Mouse (Mus musculus): ENCODE results near the gene Smo. TPM values are rescaled to one million over a fixed set of nuclear protein-coding genes. Genes with fewer than 3 reads are reported as not detected.
"Not testable (repeated sequence)": the region's sequence is repeated elsewhere in the genome, so short reads cannot be mapped to it uniquely, and the experiment has no call there.

Smo gene
- total and polyA plus RNA-seq, 3 experiments = 41.3 to 72.3 (median 46.1) TPM

DNA sequence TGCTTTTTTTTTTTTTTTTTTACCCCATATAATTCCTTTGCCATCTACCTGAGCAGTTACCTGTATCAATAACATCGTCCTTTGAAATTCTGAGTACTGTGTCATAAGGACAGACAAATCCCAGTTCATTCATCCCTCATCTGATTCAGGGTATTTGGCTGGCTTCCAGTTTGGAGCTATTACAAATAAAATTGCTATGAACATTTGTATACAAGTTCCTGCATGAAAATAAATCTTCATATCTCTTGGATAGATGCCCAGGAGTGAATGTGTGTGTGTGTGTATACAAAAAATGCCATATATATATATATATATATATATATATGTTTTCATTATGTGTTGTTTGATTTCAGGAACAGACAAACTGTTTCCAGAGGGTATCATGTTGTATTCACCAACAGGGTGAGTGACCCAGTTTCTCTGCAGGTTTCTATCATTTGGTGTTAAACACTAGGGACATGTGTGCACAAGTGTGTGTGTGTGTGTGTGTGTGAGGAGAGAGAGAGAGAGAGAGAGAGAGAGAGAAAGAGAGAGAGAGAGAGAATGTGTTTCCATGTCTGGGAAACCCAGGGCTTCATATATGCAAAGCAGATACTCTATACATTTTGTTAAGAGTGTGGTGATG lies 8.6 kb upstream of the Smo start:
- DNase-seq = no peak

DNA sequence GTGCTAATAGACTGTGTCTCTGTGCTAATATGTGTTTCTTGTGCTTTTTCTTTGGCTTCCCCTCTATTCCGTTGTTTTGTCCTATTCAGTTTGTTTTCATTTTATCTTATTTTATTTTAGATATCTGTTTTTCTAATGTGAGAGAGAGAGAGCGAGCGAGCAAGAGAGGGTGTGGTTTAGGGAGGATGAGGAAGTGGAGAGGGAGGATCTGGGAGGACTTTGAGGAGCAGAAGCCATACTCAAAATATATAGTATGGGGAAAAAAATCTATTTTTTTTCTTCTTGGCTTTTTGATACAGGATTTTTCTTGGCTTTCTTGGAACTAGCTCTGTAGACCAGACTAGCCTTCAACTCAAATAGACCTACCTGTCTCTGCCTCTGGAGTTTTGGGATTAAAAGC lies 7.3 kb upstream of the Smo start:
- no peak for DNase-seq

DNA sequence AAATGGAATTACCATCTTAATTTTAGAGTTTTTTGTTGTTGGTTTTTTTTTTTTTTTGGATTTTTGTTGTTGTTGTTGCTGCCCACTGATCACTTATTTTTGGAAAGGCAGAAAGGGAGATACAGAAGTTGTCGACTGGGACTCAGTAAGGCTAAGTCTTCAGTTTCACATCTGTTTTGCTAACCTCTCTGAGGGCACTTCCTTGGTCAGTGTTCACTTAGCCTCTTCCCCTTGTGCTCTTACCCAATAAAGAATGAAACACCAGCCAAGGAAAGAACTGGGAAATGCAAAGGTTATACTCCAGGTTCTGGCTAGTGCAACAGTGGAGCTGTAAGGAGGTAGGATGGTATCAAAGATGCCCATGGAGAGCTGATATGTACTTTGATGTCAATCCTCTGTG lies 5.8 kb upstream of the Smo start:
- no peak for DNase-seq

DNA sequence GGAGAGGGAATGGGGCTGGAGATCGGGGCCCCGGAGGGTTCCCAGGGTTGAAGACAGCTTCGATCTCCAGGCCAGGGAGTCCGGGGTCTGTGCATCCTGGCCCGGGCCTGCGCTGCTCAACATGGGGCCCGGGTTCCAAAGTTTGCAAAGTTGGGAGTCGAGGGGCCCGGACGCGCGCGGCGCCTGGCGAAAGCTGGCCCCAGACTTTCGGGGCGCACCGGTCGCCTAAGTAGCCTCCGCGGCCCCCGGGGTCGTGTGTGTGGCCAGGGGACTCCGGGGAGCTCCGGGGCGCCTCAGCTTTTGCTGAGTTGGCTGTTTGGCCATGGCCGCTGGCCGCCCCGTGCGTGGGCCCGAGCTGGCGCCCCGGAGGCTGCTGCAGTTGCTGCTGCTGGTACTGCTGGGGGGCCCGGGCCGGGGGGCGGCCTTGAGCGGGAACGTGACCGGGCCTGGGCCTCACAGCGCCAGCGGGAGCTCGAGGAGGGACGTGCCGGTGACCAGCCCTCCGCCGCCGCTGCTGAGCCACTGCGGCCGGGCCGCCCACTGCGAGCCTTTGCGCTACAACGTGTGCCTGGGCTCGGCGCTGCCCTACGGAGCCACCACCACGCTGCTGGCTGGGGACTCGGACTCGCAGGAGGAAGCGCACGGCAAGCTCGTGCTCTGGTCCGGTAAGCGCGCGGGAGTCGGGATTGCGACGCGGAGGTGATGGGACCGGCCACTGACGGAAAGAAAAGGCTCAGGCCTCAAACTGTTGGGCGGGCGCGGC lies 567 bp downstream of the Smo start:
- peak; percentile 81 for DNase-seq

DNA sequence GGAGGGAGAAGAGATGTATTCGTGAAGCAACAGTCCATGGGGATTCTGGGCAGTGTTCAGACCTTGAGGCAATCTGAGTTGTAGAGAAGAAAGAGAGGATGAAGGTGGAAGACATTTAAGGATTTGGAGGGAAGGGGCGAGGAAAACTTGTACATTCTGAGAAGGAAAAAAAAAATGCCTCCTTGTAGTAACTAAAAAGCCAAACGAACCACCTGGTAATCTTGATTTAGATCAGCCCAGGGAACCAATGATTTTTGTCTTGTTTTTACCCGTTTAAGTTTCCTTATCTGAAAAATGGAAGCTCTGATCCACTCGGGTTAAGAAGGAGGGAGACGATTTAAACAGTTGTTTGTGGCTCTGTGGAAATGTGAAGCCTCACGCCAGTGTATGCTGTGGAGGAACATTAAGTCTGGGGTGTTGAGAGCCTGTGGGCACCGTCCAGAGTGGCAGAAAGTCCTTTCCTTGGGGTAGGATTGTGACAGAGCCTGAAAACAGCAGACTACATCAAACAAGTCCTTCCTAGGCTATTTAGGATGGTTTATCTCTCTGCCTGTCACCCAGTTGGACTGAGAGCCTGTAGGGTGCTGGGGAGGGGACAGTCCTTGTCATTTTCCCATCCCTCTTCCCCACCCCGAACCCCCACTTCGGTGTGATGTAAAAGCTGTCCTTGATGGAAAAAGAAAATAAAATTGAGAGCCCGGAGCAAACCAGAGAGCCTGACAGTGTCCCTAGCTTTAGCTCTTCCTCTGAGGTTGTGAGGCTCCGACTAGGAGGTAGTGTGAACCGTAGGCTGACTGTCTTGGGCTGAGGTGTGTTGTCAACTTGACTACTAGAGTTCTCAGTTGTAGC lies 1.5 kb downstream of the Smo start:
- no peak for DNase-seq

DNA sequence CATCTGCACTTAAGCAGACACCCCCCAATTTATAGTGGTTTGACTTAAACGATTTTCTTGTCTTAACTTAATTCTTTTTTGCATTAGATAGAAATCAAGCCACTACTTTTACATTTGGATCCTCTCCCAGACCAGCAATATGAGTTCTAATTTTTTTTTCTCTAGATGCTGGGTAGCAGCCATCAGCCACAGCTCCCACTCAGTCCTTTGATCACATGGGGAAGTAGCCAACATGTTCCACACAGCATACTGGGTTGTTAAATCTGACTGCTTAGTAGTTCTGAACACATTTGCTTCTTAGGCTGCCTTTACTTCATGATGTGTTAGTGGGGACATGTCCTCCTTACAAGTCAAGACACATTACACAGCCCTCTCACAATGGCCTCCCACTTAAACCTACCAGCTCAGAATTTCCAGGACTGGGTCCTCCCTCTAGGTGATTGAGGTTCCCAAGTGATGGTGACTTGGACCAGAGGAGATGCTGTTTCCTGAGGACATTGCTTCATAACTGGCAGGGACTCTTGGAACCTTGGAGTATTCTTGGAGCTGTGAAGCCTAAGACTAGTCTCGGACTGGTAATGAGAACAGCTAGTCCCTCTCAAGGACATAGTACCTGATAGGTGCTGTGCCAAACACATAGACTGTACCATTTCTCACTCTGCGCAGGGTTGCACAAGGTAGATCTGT lies 16.3 kb downstream of the Smo start:
- DNase-seq = no peak

DNA sequence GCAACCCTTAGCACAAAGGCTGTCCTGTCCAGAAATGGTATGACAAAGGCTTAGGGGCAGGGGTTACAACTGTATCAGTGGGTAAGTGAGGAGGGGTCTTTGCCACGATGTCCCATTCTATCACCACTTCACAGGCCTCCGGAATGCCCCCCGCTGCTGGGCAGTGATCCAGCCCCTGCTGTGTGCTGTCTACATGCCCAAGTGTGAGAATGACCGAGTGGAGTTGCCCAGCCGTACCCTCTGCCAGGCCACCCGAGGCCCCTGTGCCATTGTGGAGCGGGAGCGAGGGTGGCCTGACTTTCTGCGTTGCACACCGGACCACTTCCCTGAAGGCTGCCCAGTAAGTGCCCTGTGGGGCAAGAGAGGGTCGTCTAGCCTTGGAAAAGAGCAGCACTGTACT lies 18.0 kb downstream of the Smo start:
- no peak for DNase-seq

DNA sequence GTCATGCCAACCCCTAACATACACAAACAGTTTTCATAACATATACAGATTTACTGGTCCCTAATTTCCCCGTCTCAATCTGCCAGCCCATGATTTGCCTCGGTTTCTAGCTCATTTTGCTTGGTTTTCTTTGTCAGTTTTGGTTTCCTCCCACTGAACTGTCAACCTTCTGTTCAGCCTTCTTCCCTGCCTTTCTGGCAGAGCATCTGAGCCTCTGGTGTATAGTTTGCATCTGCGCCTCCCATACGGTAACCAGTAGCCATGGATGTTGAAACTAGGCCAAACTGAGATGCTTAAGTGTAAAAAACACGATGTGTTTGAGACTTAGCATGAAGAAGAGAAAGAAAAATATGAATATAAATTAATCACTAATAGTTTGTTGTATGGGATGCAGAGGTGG lies 20.7 kb downstream of the Smo start:
- no peak for DNase-seq

DNA sequence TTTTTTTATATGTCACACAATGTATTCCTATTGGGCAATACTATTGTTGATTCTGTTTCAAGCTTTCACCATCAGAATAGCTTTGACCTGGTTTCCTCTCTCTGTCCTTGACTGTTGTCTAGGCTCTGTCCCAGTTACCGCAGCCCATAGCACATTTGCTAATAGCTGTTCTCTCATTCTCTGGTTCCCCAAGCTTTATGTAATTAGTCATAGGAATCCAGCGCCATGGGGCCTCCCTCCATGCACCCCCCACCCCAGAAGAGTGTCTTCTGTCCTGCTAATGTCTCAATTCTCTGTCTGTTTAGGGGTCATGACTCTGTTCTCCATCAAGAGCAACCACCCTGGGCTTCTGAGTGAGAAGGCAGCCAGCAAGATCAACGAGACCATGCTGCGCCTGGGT lies 21.2 kb downstream of the Smo start:
- peak; percentile 56 for DNase-seq

DNA sequence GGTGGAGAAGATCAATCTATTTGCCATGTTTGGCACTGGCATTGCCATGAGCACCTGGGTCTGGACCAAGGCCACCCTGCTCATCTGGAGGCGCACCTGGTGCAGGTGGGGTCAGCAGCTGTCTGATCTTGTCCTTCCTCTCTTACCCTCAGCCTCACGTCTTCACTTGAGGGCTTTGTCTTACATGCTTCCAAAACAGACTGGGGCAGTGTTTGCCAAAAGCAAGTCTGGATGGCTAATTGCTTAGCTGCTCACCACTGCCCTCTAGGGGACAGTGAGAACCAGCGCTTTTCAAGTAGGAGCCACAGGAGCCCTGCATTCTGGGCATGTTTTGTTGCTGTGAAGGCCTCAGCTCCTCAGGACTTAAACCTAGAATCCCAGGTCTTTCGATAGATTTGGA lies 23.1 kb downstream of the Smo start:
- DNase-seq = peak; percentile 72

DNA sequence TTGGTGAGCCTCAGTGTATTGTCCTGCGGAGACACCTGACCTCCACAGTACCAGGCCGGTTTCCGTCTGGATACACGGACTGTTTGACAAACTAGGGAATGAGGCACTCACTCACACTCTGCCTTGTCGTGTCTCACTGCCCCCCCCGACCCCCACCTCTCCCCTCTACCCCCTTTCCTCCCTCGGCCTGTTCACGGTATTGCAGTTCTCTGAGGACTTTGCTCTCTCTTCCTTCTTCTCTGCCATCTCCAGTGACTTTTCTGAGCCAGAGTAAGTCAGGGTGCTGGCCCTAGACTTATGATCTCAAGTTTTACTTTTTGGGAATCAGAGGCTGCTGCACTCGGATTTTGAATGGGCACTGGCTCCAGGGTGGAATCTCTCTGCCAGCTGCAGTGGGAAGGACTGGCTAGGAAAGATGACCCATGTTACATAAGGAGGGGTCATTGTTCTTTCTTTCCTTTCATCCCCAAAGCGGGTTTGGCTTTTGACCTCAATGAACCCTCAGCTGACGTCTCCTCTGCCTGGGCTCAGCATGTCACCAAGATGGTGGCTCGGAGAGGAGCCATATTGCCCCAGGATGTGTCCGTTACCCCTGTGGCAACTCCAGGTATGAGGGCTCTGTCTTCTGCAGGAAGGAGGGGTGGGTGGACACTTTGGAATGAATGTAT lies 23.8 kb downstream of the Smo start:
- no peak for DNase-seq

DNA sequence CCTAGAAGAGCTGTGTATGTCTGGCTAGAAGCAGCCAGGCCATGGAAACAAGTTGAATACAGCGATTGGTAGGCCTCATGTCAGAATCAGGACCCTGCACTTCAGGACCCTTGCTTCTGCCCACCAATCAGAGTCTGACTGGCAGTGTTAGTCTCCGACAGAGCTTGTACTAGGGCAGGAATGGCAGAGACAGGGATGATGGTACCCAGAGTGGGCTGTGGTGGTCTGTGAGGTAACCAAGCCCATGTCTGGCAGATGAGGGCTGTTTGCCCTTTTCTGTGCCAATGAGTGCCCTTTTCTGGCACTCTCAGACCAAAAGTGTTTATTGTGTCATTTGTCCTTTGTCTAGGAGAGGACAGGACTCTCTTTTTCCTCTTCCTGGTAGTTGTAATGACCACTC lies 25.1 kb downstream of the Smo start:
- DNase-seq = not testable (repeated sequence)

DNA sequence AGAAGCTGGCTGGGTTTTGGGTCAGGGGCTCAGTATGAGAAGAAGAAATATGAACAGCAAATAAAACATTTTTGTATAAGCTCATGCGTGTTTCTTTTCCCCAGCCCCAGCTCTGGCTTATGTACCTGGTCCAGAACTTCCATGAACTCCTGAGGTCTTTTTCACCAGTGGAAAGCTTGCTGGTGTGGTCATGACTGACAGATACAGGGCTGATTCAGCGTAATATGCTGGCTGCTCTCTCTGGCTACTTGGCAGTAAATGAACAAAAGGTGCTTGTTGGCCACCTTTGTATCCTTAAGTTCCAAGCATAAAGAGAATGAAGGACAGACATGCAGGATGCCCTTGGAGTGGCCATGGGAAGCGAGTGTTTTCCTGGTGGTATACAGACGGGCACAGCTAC lies 26.0 kb downstream of the Smo start:
- DNase-seq = no peak

DNA sequence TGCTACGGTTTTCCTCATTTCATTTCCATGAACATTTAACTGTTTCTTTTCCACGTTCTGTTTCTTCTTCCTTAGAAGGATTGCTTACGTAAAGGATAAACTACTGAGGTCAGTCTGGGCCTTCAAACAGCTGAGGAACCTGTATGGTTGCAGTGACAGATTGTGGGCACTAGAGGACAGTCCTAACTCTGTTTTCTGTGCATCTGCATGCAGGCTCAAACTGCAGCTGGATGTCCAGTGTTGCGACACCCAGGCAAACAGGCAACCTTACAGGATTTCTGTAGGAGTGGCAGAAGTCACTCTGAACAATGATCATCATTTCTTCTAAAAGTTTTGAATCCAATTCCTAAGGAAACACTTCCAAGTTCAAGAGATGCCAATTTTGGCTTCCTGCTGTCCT lies 27.2 kb downstream of the Smo start:
- DNase-seq = peak; percentile 63

DNA sequence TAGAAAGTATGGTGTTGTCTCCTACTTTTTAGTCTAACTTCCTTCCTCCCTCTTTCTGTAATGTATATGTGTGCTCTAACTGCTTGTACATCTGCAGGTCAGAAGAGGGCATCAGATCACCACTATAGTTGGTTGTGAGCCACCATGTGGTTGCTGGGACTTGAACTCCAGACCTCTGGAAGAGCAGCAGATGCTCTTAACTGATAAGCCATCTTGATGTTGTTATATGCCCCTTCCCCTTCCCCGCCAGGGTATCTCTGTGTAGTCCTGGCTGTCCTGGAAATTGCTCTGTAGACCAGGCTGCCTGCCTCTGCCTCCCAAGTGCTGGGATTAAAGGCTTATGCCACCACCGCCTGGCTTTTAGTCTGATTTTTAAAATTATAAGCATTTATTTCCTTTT lies 31.6 kb downstream of the Smo start:
- DNase-seq = no peak

DNA sequence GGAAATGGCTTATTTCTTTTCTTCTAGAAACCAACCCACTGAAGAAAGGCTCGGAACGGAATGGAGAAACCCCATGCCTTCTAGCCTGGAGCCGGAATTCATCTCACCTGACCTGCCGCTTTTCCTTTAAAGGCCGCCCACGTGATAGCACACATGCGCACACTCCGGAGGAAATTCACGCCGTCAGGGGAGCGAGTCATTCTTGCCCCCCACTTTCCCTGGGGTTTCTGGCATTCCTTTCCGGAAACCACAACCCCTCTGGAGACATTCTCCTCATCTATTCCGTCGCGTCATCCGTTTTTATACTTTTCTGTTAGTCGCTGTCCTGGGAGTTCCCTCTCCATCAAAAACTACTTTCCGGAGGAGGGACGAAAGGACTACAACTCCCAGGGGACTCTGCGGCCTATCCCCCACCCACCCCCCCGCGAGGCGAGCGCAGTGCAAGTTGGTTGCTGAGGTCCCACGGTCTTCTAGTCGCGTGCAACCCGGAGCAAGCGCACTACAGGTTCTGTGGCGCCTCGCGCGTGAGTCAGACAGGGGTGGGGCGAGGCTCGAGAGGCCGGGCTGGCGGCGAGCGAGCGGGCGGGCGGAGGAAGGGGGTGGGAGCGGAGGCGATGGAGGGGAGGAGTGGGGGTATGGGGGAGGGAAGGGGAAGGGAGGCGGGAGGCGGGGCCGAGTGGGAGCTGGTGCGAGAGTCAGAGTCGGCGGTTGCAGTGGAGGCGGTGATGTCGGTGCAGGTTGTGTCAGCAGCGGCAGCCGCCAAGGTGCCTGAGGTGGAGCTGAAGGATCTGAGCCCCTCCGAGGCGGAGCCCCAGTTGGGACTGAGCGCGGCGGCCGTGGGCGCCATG lies 32.7 kb downstream of the Smo start, which contains the start of gene Ahcyl2:
TSS of gene Ahcyl2 (plus strand) at position 199 of the 848 bp plus-strand sequence.
- peak; percentile 99 for DNase-seq

DNA sequence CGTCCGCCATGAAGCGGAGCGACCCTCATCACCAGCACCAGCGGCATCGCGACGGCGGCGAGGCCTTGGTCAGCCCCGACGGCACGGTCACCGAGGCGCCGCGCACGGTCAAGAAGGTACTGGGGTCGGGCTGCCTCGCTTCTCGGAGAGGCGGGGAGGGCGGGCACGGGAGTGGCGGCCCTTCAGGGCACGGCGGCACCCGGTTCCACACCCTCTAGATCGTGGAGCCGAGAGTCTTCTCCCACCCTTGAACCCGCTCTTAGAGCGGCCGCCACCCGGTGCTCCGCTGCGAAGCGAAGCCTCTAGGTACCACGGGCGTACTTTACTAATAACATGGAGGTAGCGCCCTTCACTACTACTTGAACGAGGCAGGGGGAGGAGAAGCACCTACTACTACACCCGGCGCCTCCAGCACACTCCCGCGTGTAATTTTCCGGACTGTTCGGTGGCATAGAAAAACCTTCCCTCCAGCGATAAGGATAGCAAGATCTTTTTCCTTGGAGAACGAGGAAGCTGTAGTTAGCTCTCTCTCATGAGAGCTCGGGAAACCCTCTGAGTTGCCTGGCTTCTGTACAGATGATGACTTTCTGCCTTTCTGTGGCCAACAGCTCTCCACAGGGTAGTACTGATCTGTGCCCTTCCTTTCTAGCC lies 33.6 kb downstream of the Smo start:
- peak; percentile 77 for DNase-seq

DNA sequence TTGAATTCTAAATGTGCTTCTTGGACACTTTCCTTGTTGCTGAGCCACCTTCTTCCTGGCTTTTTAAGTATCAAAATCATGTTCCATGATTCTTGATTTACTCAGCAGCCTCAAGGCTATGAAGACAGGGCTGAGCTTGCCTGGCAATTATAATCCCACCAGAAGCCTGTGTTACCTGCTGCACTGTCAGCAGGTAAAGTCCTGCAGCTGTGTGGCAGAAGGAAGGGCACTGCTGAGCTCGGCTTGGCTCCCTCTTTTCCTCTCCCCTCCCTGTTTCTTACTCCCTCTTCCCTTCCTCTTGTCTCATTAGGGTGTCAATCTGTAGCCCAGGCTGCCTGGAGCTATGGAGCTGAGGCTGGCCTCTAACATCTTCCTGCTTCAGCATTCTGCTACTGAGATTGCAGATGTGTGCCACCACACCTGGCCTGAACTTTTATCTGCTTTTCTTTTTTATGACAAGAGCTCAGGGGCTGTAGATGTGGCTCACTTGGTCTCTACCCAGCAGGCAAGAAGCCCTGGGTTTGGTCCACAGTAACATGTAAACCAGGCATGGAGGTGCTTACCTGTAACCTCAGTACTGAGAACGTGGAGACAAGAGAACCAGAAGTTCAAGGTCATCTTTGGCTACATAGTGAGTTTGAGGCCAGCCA lies 35.5 kb downstream of the Smo start:
- DNase-seq = no peak

DNA sequence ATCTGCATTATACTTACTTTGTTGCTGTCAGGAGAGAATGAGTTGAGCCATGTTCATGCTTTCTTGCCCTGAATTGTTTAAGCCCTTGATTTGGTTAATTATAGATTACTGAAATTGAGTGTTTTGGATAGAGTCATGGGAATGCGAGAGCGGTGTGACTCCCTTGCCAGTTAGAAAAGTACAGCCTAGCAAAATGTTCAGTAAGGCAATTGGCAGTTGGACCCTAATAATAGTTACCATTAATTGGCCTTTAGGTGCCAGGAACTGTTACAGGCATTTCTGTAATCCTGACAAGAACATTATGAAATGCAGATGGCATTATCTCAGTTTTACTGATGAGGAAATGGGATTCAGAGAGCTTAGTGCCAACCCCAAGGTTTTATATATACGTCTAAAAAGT lies 36.9 kb downstream of the Smo start:
- DNase-seq = no peak

DNA sequence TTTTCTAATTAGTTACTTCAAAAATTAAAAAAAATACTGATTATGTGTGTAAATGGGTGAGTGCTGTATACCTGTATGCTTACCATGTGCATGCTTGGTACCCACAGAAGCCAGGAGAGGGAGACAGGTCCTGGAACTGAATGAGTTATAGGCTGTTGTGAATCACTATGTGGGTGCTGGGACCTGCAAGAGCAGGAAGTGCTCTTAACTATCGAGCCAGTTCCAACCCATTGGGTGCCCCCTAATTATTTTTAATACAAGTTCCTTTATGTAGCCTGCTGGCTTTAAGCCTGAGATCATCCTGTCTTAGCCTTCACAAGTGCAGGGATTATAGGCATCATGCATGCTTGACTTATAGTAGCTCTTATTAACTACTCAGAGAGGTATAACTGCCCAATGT lies 38.9 kb downstream of the Smo start:
- no peak for DNase-seq
